Mouse (Mus musculus): ENCODE measurements around the gene Nceh1.
"Not testable (repeated sequence)": the region's sequence is repeated elsewhere in the genome, so short reads cannot be mapped to it uniquely, and the experiment has no call there.

The Nceh1 gene

GRCm38 (mm10) chr3:27233841-27234240 lies 51.1 kb downstream of the Nceh1 start:
- DNase-seq: no peak

DNA sequence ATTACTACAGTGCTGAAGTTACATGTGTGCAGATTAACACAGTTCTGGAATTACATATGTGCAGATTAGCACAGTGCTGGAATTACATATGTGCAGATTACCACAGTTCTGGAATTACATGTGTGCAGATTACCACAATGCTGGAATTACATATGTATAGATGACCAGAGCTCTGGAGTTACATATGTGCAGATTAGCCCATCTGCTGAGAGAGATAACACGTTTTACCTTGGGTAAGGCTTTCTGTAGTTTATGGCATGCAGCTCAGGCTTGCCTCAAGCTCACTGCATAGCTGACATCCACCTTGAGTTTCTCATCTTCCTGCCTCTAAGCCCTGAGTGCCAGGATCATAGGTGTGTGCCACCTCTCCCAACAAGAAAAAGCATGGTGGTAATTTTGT lies 52.2 kb downstream of the Nceh1 start:
- no peak for DNase-seq

GRCm38 (mm10) chr3:27237226-27237625 lies 54.5 kb downstream of the Nceh1 start:
- DNase-seq: peak in 1 of 2 experiments; percentile 62

- no peak for DNase-seq
Measured at GRCm38 (mm10) chr3:27238563-27238962, 55.8 kb downstream of the Nceh1 start.

DNA sequence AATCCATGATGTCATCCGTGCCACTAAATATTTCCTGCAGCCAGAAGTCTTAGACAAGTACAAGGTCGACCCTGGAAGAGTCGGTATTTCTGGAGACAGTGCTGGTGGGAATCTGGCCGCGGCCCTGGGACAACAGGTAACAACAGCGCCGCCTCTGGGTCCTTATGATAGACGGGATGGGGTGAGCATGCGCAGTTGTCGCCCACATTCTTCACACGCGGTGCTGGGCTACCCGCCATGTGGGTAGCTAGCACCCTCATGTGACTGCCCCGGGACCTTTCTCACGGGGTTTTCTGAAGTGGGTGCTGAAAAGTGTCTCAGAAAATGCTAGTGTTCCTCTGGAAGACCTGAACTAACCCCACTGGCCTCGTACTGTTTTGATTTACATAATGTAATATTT lies 56.8 kb downstream of the Nceh1 start:
- DNase-seq: no peak

DNA sequence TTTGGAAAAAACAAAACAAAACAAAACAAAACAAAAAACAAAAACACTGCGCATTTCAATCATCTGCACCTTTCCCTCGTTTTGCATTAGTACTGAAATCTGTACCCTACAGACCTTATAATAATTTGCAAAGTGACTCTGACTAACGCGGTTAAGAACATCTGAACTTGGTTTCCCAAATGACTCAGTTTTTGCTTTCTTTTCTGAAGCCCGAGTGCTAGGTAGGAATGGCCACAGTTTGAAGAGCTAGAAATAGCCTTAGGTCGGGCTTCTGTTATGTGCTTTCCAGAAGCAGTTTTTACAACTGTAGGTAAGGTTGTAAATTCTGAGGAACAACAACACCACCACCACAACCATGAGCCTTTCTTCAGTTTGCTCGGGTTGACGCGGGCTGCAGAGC lies 59.1 kb downstream of the Nceh1 start:
- DNase-seq: no peak

DNA sequence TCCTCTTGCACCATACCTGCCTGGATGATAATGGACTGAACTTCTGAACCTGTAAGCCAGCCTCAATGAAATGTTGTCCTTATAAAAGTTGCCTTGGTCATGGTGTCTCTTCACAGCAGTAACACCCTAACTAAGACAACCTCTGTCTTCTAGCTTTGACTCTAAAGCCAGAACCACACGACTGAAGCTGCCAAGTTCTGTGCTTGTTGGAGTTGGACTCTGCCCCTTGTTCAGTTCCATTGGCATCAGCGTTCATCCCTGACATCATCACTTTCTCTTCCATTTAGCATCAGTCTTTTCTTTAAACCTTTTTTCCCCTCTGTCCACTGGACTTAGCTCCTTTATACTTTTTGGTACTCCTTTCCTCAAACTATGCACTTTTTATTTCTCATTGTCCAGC lies 63.4 kb downstream of the Nceh1 start:
- DNase-seq: no peak

- DNase-seq: no peak
Measured at GRCm38 (mm10) chr3:27247785-27248184, 65.0 kb downstream of the Nceh1 start.

DNA sequence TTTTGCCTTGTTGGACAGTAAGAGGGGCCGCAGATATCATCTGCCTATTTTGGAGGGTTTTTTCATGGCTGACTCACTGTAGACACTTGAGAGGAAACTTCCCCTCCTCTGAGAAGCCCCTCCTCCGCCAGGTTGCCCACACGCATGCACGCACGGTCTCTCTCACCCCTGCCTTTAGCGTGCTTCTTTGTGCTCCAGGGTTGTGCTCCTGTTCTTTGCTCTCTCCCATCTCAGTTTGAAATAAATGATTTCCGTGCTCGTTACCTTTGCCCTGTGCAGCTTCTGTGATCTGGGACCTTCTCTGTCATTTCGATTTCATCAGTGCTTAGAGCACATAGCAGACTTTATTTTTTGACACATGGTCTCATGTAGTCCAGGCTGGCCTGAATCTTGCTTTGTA lies 66.3 kb downstream of the Nceh1 start:
- DNase-seq: no peak

GRCm38 (mm10) chr3:27250936-27251335 lies 68.2 kb downstream of the Nceh1 start:
- DNase-seq: no peak

DNA sequence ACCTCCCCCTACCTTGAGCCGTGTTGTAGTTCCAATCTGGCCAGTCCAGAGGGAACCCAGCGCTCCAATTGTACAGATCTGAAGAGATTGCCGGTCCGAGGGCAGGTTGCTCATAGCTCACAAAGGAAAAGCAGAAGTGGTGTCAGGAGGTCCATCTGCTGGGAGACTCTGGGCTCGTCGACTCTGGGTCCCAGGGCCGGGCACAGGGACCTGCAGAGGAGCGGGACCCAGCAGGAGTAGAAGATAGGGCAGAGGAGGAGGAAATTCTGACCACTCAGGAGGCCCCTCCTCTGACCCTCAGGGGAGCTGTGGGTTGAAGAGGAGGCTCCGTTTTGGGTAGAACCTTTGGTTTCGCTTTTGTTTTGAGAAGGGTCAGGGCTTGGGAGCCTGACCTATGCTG lies 75.7 kb downstream of the Nceh1 start:
- DNase-seq: no peak

DNA sequence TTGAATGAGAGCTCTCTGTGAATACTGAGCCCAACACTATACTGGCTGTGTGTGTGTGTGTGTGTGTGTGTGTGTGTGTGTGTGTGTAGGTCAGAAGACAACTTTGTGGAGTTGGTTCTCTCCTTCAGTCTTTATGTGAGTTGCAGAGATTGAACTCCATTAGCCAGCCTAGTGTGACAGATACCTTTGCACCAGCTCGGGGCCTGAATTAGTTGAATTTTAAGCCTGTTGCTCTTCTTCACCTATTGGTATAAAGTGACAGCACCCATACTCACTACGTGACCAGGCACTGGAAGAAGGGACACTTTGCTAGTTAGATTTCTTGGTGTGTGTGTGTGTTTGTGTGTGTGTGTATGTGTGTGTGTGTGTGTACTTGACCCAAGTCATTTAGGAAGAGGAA lies 77.6 kb downstream of the Nceh1 start:
- no peak for DNase-seq

DNA sequence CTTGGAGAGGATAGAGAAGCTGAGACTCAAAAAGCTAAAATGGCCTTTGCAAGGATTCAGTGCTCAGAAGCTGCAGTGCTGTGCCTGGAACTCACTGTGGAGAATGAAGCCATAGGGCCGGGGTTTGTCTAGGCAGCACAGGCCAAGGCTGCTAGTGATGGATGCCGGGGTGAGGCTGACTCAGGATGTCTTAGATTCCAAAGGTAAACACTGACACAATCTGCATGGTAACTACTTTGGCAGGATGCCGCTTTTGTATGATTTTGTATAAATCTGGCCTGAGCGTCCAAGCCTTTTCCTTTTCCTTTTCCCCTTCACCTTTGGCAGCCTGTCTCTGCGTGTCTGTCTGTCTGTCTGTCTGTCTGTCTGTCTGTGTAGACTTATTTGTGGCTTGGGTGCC lies 84.6 kb downstream of the Nceh1 start:
- DNase-seq: peak; percentile 74 to 78

DNA sequence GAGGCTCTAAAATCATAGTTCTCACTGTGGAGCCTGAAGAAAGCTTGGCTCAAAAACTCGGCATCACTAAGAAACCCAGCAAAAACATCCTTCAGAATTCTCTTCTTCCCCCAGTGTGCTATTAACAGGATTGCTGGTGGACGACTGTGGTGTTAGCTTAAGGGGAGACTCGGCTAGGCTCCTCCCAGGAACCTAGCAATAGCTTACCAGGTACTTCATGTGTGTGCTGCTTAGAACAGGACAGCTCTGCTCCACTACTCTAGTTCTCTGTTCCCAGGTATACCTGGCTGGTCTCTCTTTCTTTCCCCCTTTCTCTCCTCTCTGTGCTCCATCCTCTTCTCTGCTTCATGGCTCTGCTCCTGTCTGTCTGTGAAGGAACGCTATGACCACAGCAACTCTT lies 85.1 kb downstream of the Nceh1 start:
- no peak for DNase-seq

DNA sequence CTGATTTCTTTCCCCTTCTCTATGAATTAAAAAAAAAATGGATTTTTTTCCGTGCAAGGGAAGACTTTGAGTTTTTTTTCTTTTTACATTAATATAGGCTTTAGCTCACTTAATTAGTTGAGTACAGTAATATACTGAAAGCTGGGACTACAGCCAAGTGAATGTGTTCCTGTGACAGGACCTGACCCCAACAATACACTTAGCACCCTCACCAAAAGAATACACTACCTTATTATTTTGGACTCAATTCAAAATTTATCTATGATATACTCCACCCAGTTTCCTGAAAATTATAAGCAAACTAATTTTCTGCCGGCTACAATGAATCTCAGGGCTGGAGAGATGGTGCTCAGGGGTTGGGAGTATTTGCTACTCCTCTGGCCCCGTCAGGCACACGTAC lies 86.4 kb downstream of the Nceh1 start:
- no peak for DNase-seq

DNA sequence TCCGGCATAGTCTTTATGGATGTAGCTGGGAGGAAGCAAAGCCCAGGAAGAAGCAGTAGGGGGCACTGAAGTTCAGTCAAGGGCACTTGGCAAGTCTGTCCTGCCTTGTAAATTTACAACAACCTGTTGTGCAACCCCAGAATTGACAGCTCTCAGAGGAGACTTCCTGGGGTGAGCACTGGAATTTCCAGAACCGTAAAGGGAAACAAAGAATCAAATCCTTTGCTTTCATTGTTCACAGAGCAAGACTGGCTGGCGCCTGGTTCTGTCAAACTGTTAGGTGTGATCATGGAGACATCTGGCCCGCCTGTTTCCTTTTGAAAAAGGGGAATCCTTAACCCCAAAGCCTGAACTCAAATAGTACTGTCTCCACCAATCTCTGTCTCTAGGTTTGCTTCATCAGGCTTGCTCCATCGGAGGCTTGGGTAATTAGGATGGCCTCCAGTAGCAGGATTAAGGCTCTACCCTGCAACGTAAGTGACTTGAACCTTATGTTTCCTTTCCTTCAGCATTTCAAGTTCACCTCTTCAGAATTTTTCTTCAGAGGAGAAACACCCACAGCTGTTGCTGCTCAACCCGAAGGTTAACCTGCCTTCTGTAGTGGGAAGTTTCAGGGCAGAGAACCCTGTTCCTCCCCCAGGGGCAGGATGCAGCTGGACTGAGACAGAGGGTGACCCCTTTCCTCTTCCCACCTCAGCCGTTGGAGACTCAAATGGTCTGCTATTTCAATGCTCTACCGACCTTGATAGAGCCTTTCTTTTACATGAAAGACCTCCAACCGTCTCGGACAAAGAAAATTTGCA lies 87.6 kb downstream of the Nceh1 start:
- peak; percentile 73 to 78 for DNase-seq

GRCm38 (mm10) chr3:27272926-27273745 lies 90.4 kb downstream of the Nceh1 start:
- no peak for DNase-seq

GRCm38 (mm10) chr3:27279286-27279925 lies 96.6 kb downstream of the Nceh1 start:
- DNase-seq: not testable (repeated sequence)

GRCm38 (mm10) chr3:27280280-27280749 lies 97.5 kb downstream of the Nceh1 start:
- peak; percentile 33 to 55 for DNase-seq

- no peak for DNase-seq
Measured at GRCm38 (mm10) chr3:27283071-27283713, 100.4 kb downstream of the Nceh1 start.

- DNase-seq: no peak
Measured at GRCm38 (mm10) chr3:27283796-27284195, 101.0 kb downstream of the Nceh1 start.

GRCm38 (mm10) chr3:27284227-27284626 lies 101.5 kb downstream of the Nceh1 start:
- no peak for DNase-seq

GRCm38 (mm10) chr3:27285072-27285471 lies 102.3 kb downstream of the Nceh1 start:
- peak; percentile 25 to 63 for DNase-seq

Data from lung, postnatal 4 days (tissue).